Mouse (Mus musculus): ENCODE data around the gene Bicra.

The Bicra gene

GRCm38 (mm10) chr7:15938621-15939020 lies 109.1 kb downstream of the Bicra start:
- peak in 1 of 2 experiments; percentile 18 for DNase-seq

GRCm38 (mm10) chr7:15937491-15937890 lies 110.2 kb downstream of the Bicra start:
- DNase-seq, result no peak

- DNase-seq, result peak; percentile 46 to 75
Measured at GRCm38 (mm10) chr7:15933437-15934359, 114.0 kb downstream of the Bicra start.

- no peak for DNase-seq
Measured at GRCm38 (mm10) chr7:15931635-15932034, 116.1 kb downstream of the Bicra start.

GRCm38 (mm10) chr7:15930543-15930942 lies 117.2 kb downstream of the Bicra start:
- DNase-seq, result no peak

- peak; percentile 68 to 79 for DNase-seq
Measured at GRCm38 (mm10) chr7:15929910-15930309, 117.8 kb downstream of the Bicra start.

GRCm38 (mm10) chr7:15922220-15922773 lies 125.4 kb downstream of the Bicra start, which contains the start of gene Selenow:
TSS of gene Selenow (minus strand) at chr7:15922402.
- DNase-seq, result peak; percentile 92 to 93

- DNase-seq, result peak in 1 of 2 experiments; percentile 43
Measured at GRCm38 (mm10) chr7:15921796-15922195, 125.9 kb downstream of the Bicra start.

Data from lung, postnatal 4 days (tissue).